Comparison of ENCODE assay signal across 15 mouse cellular contexts in genomic region chr14:30512896-30513295, GRCm38 (mm10).
"Had no signal": no experiment of that assay in that cellular context is flagged by ENCODE, and none has a peak within 500 bp of the region (broad histone marks: within the 10 kb centered on the region; RNA-seq: fewer than 3 reads in every experiment).

No protein-coding gene starts in this region.

- H3K4me3 ChIP-seq: left cerebral cortex, adult 2 months; limb, embryonic 10.5 days; liver, embryonic 15.5 days; midbrain, embryonic 13.5 days; neural tube, embryonic 15.5 days had no signal

- DNase-seq: kidney, adult 2 months; kidney, postnatal 25 days; lung, embryonic 14.5 days; lung, postnatal 10 days; right cerebral cortex, adult 18-20 months; right cerebral cortex, postnatal 25 days; thymus, adult 18-20 months; thymus, postnatal 25 days had no signal

- H3K27me3 ChIP-seq: liver, embryonic 15.5 days; midbrain, embryonic 13.5 days; neural tube, embryonic 15.5 days had no signal

- H3K9me3 ChIP-seq: limb, embryonic 10.5 days; liver, embryonic 15.5 days; midbrain, embryonic 13.5 days; neural tube, embryonic 15.5 days had no signal

- H3K9ac ChIP-seq: liver, embryonic 15.5 days; lung, embryonic 14.5 days; midbrain, embryonic 13.5 days; neural tube, embryonic 15.5 days had no signal

- ATAC-seq: intestine, embryonic 16.5 days; midbrain, embryonic 13.5 days had no signal

- H3K4me2 ChIP-seq: liver, embryonic 15.5 days; lung, embryonic 14.5 days; midbrain, embryonic 13.5 days; neural tube, embryonic 15.5 days had no signal

- H3K4me1 ChIP-seq: limb, embryonic 10.5 days; midbrain, embryonic 13.5 days; neural tube, embryonic 15.5 days had no signal

- H3K27ac ChIP-seq: left cerebral cortex, adult 2 months; limb, embryonic 10.5 days; liver, embryonic 15.5 days; macrophage; midbrain, embryonic 13.5 days; neural tube, embryonic 15.5 days had no signal
